Mouse (Mus musculus) neural tube, embryonic 12.5 days (tissue): ENCODE results near the gene Pdlim7. TPM values are rescaled to one million over a fixed set of nuclear protein-coding genes. Genes with fewer than 3 reads are reported as not detected.

Source experiments
- ATAC-seq: fragments of 200-750 bp; cut with Nextera tagmentation; 2 replicates; pipeline ENCODE4 v1.8.0; 2017; ENCODE audit warnings: low read depth, mild to moderate bottlenecking, moderate TSS enrichment, moderate library complexity; ENCODE audit not compliant: low FRiP score
- H3K27ac ChIP-seq: fragments of 300-500 bp; sonication (generic); 2 replicates; pipeline ENCODE4 v1.5.1; 2016
- H3K27me3 ChIP-seq: fragments of 300-500 bp; sonication (generic); replicated peaks from 2 replicates; pipeline ENCODE4 v1.6.1; 2016; ENCODE audit warnings: mild to moderate bottlenecking
- H3K36me3 ChIP-seq: fragments of 300-500 bp; sonication (generic); 2 replicates; pipeline ENCODE4 v1.6.1; 2016; ENCODE audit warnings: mild to moderate bottlenecking
- H3K4me1 ChIP-seq: fragments of 300-500 bp; sonication (generic); 2 replicates; pipeline ENCODE4 v1.6.1; 2016
- H3K4me2 ChIP-seq: fragments of 300-500 bp; sonication (generic); replicated peaks from 2 replicates; pipeline ENCODE4 v1.6.1; 2016; ENCODE audit warnings: mild to moderate bottlenecking
- H3K4me3 ChIP-seq: fragments of 300-500 bp; sonication (generic); 2 replicates; pipeline ENCODE4 v1.5.1; 2016
- H3K9ac ChIP-seq: fragments of 300-500 bp; sonication (generic); 2 replicates; pipeline ENCODE4 v1.6.1; 2016; ENCODE audit warnings: mild to moderate bottlenecking
- H3K9me3 ChIP-seq: fragments of 300-500 bp; sonication (generic); 2 replicates; pipeline ENCODE4 v1.6.1; 2016; ENCODE audit warnings: mild to moderate bottlenecking
- WGBS: fragments of 180-500 bp; shearing (Covaris S2); methylation state at CpG from one replicate; pipeline ENCODE4 v1.1.7; 2016; 5-methylcytosine and 5-hydroxymethylcytosine counted together
- polyA plus RNA-seq: library from polyadenylated mRNA; unstranded; fragments of >200 nt; fragmentation: Nextera tagmentation; extraction: Ambion mirVana; gene quantifications from 2 replicates; pipeline ENCODE4 v1.2.1, GENCODE M21; 2016

Pdlim7 gene
- polyA plus RNA-seq, 1 experiment from 2014 or later: 158 TPM

- Histone ChIP-seq H3K4me2 (no peak overlapping the region), H3K4me1 (peaks cover 48% of the 10 kb centered on the region), H3K27ac (no peak overlapping the region), H3K4me3 (no peak overlapping the region), H3K9ac (no peak overlapping the region), H3K27me3 (no peaks in the 10 kb centered on the region), H3K36me3 (peaks cover 82% of the 10 kb centered on the region), H3K9me3 (no peaks in the 10 kb centered on the region)
- no peak for ATAC-seq
These were observed 33.5 kb downstream of the Pdlim7 start for GRCm38 (mm10) chr13:55479929-55480328.

- H3K4me3 ChIP-seq: no peak overlapping the region
- no peak overlapping the region for H3K27ac ChIP-seq
- H3K27me3 ChIP-seq: no peaks in the 10 kb centered on the region
- H3K36me3 ChIP-seq: peaks cover 91% of the 10 kb centered on the region
- 85% methylated on average over 7 of the region's 7 CpGs for WGBS
- no peaks in the 10 kb centered on the region for H3K9me3 ChIP-seq
- no peak for ATAC-seq
- no peak overlapping the region for H3K9ac ChIP-seq
- H3K4me1 ChIP-seq: peaks cover 48% of the 10 kb centered on the region
- H3K4me2 ChIP-seq: no peak overlapping the region
These were observed 34.5 kb downstream of the Pdlim7 start for GRCm38 (mm10) chr13:55479008-55479407.

DNA sequence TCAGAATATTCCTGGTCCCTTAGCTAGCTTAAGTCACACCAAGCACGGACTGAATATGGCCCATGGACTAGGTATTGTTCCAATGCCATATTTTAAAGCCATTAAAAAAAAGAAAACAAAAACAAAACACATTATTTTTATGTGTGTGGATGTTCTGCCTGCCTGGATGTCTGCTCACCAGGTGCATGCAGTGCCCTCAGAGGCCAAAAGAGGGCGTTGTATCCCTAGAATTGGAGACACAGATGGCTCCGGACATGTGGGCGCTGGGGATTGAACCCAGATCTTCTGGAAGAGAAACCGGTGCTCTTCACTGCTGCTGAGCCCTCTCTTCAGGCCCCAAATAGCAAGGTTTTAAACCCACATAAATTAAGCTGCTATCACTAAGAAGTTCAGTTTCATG lies 35.4 kb downstream of the Pdlim7 start:
- peaks cover 47% of the 10 kb centered on the region for H3K4me1 ChIP-seq
- WGBS: 45% methylated on average over 5 of the region's 5 CpGs
- H3K9ac ChIP-seq: no peak overlapping the region
- no peaks in the 10 kb centered on the region for H3K27me3 ChIP-seq
- no peaks in the 10 kb centered on the region for H3K9me3 ChIP-seq
- no peak overlapping the region for H3K4me2 ChIP-seq
- H3K36me3 ChIP-seq: peaks cover 94% of the 10 kb centered on the region
- ATAC-seq: no peak
- no peak overlapping the region for H3K4me3 ChIP-seq
- no peak overlapping the region for H3K27ac ChIP-seq

DNA sequence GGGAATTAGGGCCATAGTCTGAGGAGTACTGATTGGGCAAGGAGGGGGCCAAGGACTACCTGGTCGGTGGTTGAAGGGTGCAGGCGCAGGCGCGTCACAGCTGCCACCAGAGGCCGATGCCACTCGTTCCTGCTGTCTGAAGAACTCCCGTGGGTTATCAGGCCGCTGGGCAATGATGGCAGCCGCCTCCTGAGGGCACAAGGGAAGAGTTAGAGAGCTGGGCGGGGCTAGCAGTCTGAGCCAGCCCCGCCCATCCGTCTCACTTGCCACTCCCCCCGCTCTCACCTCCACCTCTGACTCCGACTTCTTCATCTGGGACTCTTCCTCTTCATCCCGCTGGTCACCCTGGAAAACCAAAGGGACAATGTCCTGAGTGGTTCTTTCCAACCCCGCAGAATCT lies 36.0 kb downstream of the Pdlim7 start:
- H3K4me1 ChIP-seq: peaks cover 47% of the 10 kb centered on the region
- no peak overlapping the region for H3K4me3 ChIP-seq
- no peak overlapping the region for H3K4me2 ChIP-seq
- H3K36me3 ChIP-seq: peaks cover 89% of the 10 kb centered on the region
- H3K27ac ChIP-seq: no peak overlapping the region
- H3K27me3 ChIP-seq: no peaks in the 10 kb centered on the region
- 69% methylated on average over 16 of the region's 16 CpGs for WGBS
- H3K9me3 ChIP-seq: no peaks in the 10 kb centered on the region
- no peak overlapping the region for H3K9ac ChIP-seq
- ATAC-seq: no peak

DNA sequence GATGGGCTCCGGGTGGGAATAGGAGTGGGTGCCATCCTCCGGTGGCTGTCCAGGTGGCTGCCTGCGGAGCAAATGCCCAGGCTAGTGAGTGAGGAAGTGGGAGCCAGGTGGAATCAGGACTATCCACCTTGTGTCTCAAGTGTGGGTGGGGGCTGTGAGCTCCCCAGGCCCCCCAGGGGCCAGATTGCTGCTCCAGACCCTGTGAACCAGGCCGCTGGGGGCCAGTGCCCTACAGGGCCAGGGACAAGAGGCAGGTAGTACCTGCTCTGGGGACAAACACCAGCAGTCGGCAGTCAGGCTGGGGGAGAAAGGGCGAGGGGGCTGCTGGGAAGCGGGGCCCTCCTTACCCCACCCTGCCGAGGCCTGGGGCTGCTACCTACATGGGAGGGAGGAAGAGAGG lies 37.2 kb downstream of the Pdlim7 start:
- Histone ChIP-seq H3K36me3 (peaks cover 76% of the 10 kb centered on the region), H3K9me3 (no peaks in the 10 kb centered on the region), H3K4me1 (peaks cover 53% of the 10 kb centered on the region), H3K9ac (peak overlapping the region; percentile 26; the same call in 1 of the 2 replicates), H3K27ac (no peak overlapping the region; the same call in 1 of the 2 replicates), H3K4me2 (no peak overlapping the region), H3K4me3 (0 out of 2 replicates have a peak overlapping the region, but pooled peaks have one; percentile 5), H3K27me3 (no peaks in the 10 kb centered on the region)
- WGBS: 94% methylated on average over 8 of the region's 8 CpGs
- no peak for ATAC-seq

GRCm38 (mm10) chr13:55475750-55476149 lies 37.7 kb downstream of the Pdlim7 start:
- Histone ChIP-seq H3K4me1 (peaks cover 58% of the 10 kb centered on the region), H3K36me3 (peaks cover 71% of the 10 kb centered on the region), H3K9me3 (no peaks in the 10 kb centered on the region), H3K27ac (no peak overlapping the region), H3K4me3 (no peak overlapping the region), H3K27me3 (no peaks in the 10 kb centered on the region), H3K4me2 (no peak overlapping the region), H3K9ac (0 out of 2 replicates have a peak overlapping the region, but pooled peaks have one; percentile 26)
- ATAC-seq: no peak
- WGBS: 94% methylated on average over 5 of the region's 5 CpGs

DNA sequence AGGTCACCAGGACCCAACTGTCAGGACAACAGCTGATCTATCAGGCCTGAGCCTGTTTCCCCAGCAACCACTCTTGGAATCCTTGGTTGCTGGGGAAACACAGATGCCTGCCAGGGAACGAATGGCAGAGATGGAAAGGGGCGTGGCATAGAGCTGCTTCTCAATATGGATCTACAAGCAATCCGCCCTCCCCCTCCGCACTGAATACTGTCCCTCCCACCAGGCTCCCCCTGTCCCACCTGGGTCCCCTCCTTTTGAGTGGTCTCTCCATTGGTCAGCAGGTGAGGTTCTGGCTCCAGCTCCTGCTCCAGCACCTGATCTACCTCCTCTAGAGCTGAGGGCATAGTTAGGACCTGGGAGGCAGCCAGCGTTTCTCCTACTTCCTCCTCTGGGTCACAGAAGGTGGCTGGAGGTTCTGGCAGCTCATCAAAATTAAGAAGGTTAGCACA lies 38.8 kb downstream of the Pdlim7 start:
- H3K4me2 ChIP-seq: peak overlapping the region; percentile 10; the same call in 1 of the 2 replicates
- WGBS: 22% methylated on average over 5 of the region's 5 CpGs
- peaks cover 69% of the 10 kb centered on the region for H3K4me1 ChIP-seq
- peaks cover 60% of the 10 kb centered on the region for H3K36me3 ChIP-seq
- ATAC-seq: no peak
- H3K27me3 ChIP-seq: no peaks in the 10 kb centered on the region
- H3K27ac ChIP-seq: no peak overlapping the region
- peak overlapping the region; percentile 2; the same call in 1 of the 2 replicates for H3K9ac ChIP-seq
- H3K4me3 ChIP-seq: no peak overlapping the region
- no peaks in the 10 kb centered on the region for H3K9me3 ChIP-seq

- H3K27me3 ChIP-seq: no peaks in the 10 kb centered on the region
- H3K27ac ChIP-seq: no peak overlapping the region
- peaks cover 75% of the 10 kb centered on the region for H3K4me1 ChIP-seq
- no peak overlapping the region for H3K9ac ChIP-seq
- 58% methylated on average over 11 of the region's 11 CpGs for WGBS
- no peak overlapping the region for H3K4me3 ChIP-seq
- no peak for ATAC-seq
- H3K9me3 ChIP-seq: no peaks in the 10 kb centered on the region
- peaks cover 53% of the 10 kb centered on the region for H3K36me3 ChIP-seq
- H3K4me2 ChIP-seq: 0 out of 2 replicates have a peak overlapping the region, but pooled peaks have one; percentile 96
These were observed 39.5 kb downstream of the Pdlim7 start for GRCm38 (mm10) chr13:55473961-55474360.

DNA sequence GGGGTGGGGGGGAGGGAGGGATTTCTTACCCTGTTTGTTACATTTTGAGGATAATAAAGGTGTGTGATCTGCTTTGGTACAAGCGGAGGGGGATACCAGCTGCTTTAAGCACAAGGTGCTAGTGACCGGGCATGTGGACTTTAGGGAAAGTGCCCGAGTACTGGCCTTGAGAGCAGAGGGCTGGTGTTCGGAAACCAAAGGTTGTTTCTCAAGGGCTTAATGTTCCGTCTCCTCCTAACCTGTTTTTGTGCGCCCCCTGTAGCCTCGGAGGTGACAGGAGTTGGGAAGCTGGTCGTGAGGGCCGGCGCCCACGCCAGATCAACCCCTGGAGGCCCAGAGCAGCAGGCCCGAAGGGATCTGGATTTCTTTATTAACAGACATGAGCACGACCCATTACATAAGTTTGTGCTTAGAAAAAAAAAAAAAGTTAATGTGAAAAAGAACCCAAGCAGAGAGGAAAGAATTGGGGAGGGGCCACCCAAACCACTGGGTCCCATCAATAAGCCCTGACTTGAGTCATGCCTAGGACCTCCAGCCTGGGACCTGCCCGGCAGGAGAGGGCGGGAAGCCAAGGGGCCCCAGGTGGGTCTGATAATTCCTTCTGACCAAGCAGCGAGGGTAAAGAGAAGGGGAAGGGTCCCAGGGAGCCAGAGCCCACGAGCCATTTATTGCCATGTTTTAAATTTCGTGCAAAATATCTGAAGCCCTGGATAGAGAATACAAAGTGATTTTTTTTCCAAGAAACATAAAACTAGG lies 40.2 kb downstream of the Pdlim7 start:
- 16% methylated on average over 18 of the region's 18 CpGs for WGBS

GRCm38 (mm10) chr13:55472132-55473022 lies 41.1 kb downstream of the Pdlim7 start:
- H3K36me3 ChIP-seq: peaks cover 40% of the 10 kb centered on the region
- H3K9ac ChIP-seq: peak overlapping the region; percentile 82
- peak overlapping the region; percentile 96 for H3K4me2 ChIP-seq
- H3K27me3 ChIP-seq: no peaks in the 10 kb centered on the region
- peak overlapping the region; percentile 52 for H3K4me3 ChIP-seq
- no peaks in the 10 kb centered on the region for H3K9me3 ChIP-seq
- H3K27ac ChIP-seq: peak overlapping the region; percentile 86
- peaks cover 76% of the 10 kb centered on the region for H3K4me1 ChIP-seq
- ATAC-seq: peak; percentile 49
- under 1% methylated on average over 103 of the region's 103 CpGs for WGBS

More for the DNA sequence above, 40.2 kb downstream of the Pdlim7 start:
- Histone ChIP-seq H3K9ac (peak overlapping the region; percentile 82), H3K27ac (peak overlapping the region; percentile 86), H3K4me1 (peaks cover 76% of the 10 kb centered on the region), H3K36me3 (peaks cover 48% of the 10 kb centered on the region), H3K9me3 (no peaks in the 10 kb centered on the region), H3K4me2 (peak overlapping the region; percentile 96), H3K4me3 (peak overlapping the region; percentile 52), H3K27me3 (no peaks in the 10 kb centered on the region)
- ATAC-seq: no peak

DNA sequence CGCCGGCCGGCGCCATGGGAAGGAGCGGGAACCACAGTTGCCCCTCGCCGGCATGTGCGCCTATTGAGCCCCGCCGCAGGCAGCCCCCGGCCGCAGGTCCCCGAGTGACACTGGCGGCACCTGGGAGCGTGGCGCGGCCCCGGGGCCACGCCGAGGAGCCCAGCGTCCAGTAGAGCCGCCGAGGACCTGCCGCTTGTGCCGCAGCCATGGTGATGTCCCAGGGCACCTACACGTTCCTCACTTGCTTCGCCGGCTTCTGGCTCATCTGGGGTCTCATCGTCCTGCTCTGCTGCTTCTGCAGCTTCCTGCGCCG lies 41.7 kb downstream of the Pdlim7 start:
- peak overlapping the region; percentile 82 for H3K9ac ChIP-seq
- no peaks in the 10 kb centered on the region for H3K9me3 ChIP-seq
- H3K27me3 ChIP-seq: no peaks in the 10 kb centered on the region
- peak overlapping the region; percentile 96 for H3K4me2 ChIP-seq
- H3K27ac ChIP-seq: peak overlapping the region; percentile 86
- H3K4me1 ChIP-seq: peaks cover 76% of the 10 kb centered on the region
- peaks cover 34% of the 10 kb centered on the region for H3K36me3 ChIP-seq
- under 1% methylated on average over 31 of the region's 31 CpGs for WGBS
- peak overlapping the region; percentile 52 for H3K4me3 ChIP-seq
- peak; percentile 31 for ATAC-seq

GRCm38 (mm10) chr13:55471156-55471818 lies 42.2 kb downstream of the Pdlim7 start:
- H3K27ac ChIP-seq: peak overlapping the region; percentile 86; the same call in 1 of the 2 replicates
- H3K9ac ChIP-seq: peak overlapping the region; percentile 82
- no peaks in the 10 kb centered on the region for H3K9me3 ChIP-seq
- H3K36me3 ChIP-seq: peaks cover 29% of the 10 kb centered on the region
- peaks cover 72% of the 10 kb centered on the region for H3K4me1 ChIP-seq
- peak overlapping the region; percentile 96 for H3K4me2 ChIP-seq
- WGBS: 2% methylated on average over 54 of the region's 54 CpGs
- peak; percentile 73 for ATAC-seq
- H3K4me3 ChIP-seq: peak overlapping the region; percentile 52
- no peaks in the 10 kb centered on the region for H3K27me3 ChIP-seq
